ENCODE assay signal across 8 mouse cellular contexts in the genomic region with DNA sequence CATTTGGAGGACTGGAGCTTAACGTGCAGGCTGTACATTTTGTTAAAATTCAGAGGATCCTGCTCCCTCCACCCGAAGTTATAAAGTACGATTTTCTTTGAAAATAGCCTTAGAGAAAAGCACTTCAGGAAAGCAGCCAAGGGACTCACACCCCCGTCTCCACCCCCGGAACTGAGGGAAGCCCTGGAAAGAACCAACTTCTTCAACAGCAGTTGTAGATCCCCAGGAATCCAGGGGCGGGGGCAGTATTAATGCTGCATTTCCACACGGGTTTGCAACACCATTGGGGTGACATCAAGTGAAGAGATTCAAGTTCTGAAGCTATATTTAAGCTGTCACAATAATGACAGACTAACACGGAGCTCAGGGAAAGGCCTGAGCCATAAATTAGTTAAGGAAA. TPM values are rescaled to one million over a fixed set of nuclear protein-coding genes. Genes with fewer than 3 reads are reported as not detected.
DNase-seq lines count a peak whose midpoint lies in the region; ATAC-seq lines count a peak whose summit lies in the region.

No protein-coding gene starts in this region.

- H3K9ac ChIP-seq in limb, embryonic 11.5 days (ENCODE audit: low read length) = no peak overlapping the region
- peak overlapping the region; percentile 95; the same call in 1 of the 2 replicates for H3K9ac ChIP-seq in forebrain, embryonic 16.5 days (replicated peaks; ENCODE audit: low read depth, low read length)
- H3K9ac ChIP-seq in limb, embryonic 13.5 days = no peak overlapping the region

- no peak for ATAC-seq in limb, embryonic 11.5 days (ENCODE audit: insufficient number of reproducible peaks, low FRiP score, low TSS enrichment, low read depth)
- ATAC-seq in forebrain, embryonic 16.5 days = no peak
- ATAC-seq in limb, embryonic 13.5 days (ENCODE audit: low FRiP score, low read depth) = no peak

- H3K4me1 ChIP-seq in limb, embryonic 11.5 days (ENCODE audit: control insufficient read depth, insufficient read depth, low read length) = peaks cover 12% of the 10 kb centered on the region
- H3K4me1 ChIP-seq in limb, embryonic 10.5 days = peaks cover 32% of the 10 kb centered on the region
- H3K4me1 ChIP-seq in forebrain, embryonic 16.5 days (replicated peaks; ENCODE audit: control insufficient read depth, insufficient read depth, low read length) = peaks cover 21% of the 10 kb centered on the region
- peaks cover 29% of the 10 kb centered on the region for H3K4me1 ChIP-seq in limb, embryonic 13.5 days

- 18% methylated on average over 8 of the region's 8 CpGs for WGBS in limb, embryonic 11.5 days
- WGBS in limb, embryonic 10.5 days = 31% methylated on average over 8 of the region's 8 CpGs
- 25% methylated on average over 8 of the region's 8 CpGs for WGBS in forebrain, embryonic 16.5 days
- 23% methylated on average over 8 of the region's 8 CpGs for WGBS in limb, embryonic 13.5 days

- H3K4me3 ChIP-seq in limb, embryonic 11.5 days (ENCODE audit: low read depth, low read length) = no peak overlapping the region
- no peak overlapping the region for H3K4me3 ChIP-seq in limb, embryonic 10.5 days
- peak overlapping the region; percentile 98 for H3K4me3 ChIP-seq in forebrain, embryonic 16.5 days (replicated peaks; ENCODE audit: low read length)
- H3K4me3 ChIP-seq in limb, embryonic 13.5 days = peak overlapping the region; percentile 57; the same call in 1 of the 2 replicates

- no peaks in the 10 kb centered on the region for H3K36me3 ChIP-seq in limb, embryonic 11.5 days (ENCODE audit: control insufficient read depth, insufficient read depth, low read length)
- no peaks in the 10 kb centered on the region for H3K36me3 ChIP-seq in limb, embryonic 10.5 days
- H3K36me3 ChIP-seq in forebrain, embryonic 16.5 days (ENCODE audit: control insufficient read depth, insufficient read depth) = no peaks in the 10 kb centered on the region
- H3K36me3 ChIP-seq in limb, embryonic 13.5 days = no peaks in the 10 kb centered on the region

- H3K27me3 ChIP-seq in limb, embryonic 11.5 days (ENCODE audit: control insufficient read depth, insufficient read depth, low read length) = peaks cover 25% of the 10 kb centered on the region
- H3K27me3 ChIP-seq in limb, embryonic 10.5 days (ENCODE audit: low read depth, poor library complexity, severe bottlenecking) = peaks cover 66% of the 10 kb centered on the region
- no peaks in the 10 kb centered on the region for H3K27me3 ChIP-seq in forebrain, embryonic 16.5 days (replicated peaks; ENCODE audit: control insufficient read depth, insufficient read depth, low read length)
- H3K27me3 ChIP-seq in limb, embryonic 13.5 days = peaks cover 70% of the 10 kb centered on the region

- H3K4me2 ChIP-seq in limb, embryonic 11.5 days (ENCODE audit: low read depth, severe bottlenecking) = peak overlapping the region; percentile 20; the same call in 1 of the 2 replicates
- peak overlapping the region; percentile 77 for H3K4me2 ChIP-seq in forebrain, embryonic 16.5 days (ENCODE audit: low read length)
- peak overlapping the region; percentile 91 for H3K4me2 ChIP-seq in limb, embryonic 13.5 days (replicated peaks)

- no peak overlapping the region for H3K27ac ChIP-seq in limb, embryonic 11.5 days (replicated peaks; ENCODE audit: low read depth, low read length)
- H3K27ac ChIP-seq in limb, embryonic 10.5 days = no peak overlapping the region
- H3K27ac ChIP-seq in forebrain, embryonic 16.5 days (ENCODE audit: low read length) = peak overlapping the region; percentile 78
- no peak overlapping the region for H3K27ac ChIP-seq in limb, embryonic 13.5 days

- no peak for DNase-seq in limb, embryonic 11.5 days (ENCODE audit: low spot score)
- DNase-seq in limb, embryonic 10.5 days (ENCODE audit: low spot score) = no peak
- DNase-seq in right cerebral cortex, postnatal 4 days = peak; percentile 22
- DNase-seq in lung, postnatal 14 days = no peak
- no peak for DNase-seq in Muller cell, postnatal 12 days (ENCODE audit: inconsistent ontology term)
- DNase-seq in heart, adult 8-10 months (ENCODE audit: low spot score) = no peak

- no peaks in the 10 kb centered on the region for H3K9me3 ChIP-seq in limb, embryonic 11.5 days (ENCODE audit: control insufficient read depth, low read length)
- no peaks in the 10 kb centered on the region for H3K9me3 ChIP-seq in limb, embryonic 10.5 days (replicated peaks)
- no peaks in the 10 kb centered on the region for H3K9me3 ChIP-seq in forebrain, embryonic 16.5 days (ENCODE audit: control insufficient read depth, low read length)
- H3K9me3 ChIP-seq in limb, embryonic 13.5 days = no peaks in the 10 kb centered on the region

RNA-seq across cellular contexts. Expression of gene Dpysl5, which starts 0.9 kb away (rescaled TPM):
- 3.9 and 5.4 TPM in 2 replicates for polyA plus RNA-seq in limb, embryonic 11.5 days (2014; fragmentation: Nextera tagmentation; extraction: Ambion mirVana)
- 4.3 and 4.9 TPM in 2 replicates for polyA plus RNA-seq in limb, embryonic 10.5 days (2016; fragmentation: Nextera tagmentation; extraction: Ambion mirVana)
- polyA plus RNA-seq in forebrain, embryonic 16.5 days (2015; fragmentation: Nextera tagmentation; extraction: Ambion mirVana) = 274 and 278 TPM in 2 replicates
- 5.1 and 5.9 TPM in 2 replicates for polyA plus RNA-seq in limb, embryonic 13.5 days (2015; fragmentation: Nextera tagmentation; extraction: Ambion mirVana)
- 1 to 10 TPM in 2 of 4 experiments, under 1 TPM in 2; 0.57 to 1.4 (median 0.91) TPM for total RNA-seq in heart, adult 8-10 months (2022)

RNA-seq across cellular contexts. Expression of gene Cenpa, which starts 43.9 kb away (rescaled TPM):
- polyA plus RNA-seq in limb, embryonic 11.5 days (2014; fragmentation: Nextera tagmentation; extraction: Ambion mirVana) = 498 and 533 TPM in 2 replicates
- polyA plus RNA-seq in limb, embryonic 10.5 days (2016; fragmentation: Nextera tagmentation; extraction: Ambion mirVana) = 508 and 523 TPM in 2 replicates
- 95.3 and 114 TPM in 2 replicates for polyA plus RNA-seq in forebrain, embryonic 16.5 days (2015; fragmentation: Nextera tagmentation; extraction: Ambion mirVana)
- 315 and 317 TPM in 2 replicates for polyA plus RNA-seq in limb, embryonic 13.5 days (2015; fragmentation: Nextera tagmentation; extraction: Ambion mirVana)
- 10 to 100 TPM; 50.6 to 80.0 (median 64.5) TPM for total RNA-seq in heart, adult 8-10 months (2022)

Comparison
In these comparisons a context has a peak if more than half of its experiments do, and no peak if none do; other contexts are left out.
1. H3K4me3 ChIP-seq: peak in forebrain, embryonic 16.5 days (single experiment) and limb, embryonic 13.5 days (single experiment); none in limb, embryonic 11.5 days (single experiment) and limb, embryonic 10.5 days (single experiment).
2. H3K4me2 ChIP-seq: peak in every context shown above with its lines; median percentile 91 in limb, embryonic 13.5 days; 77 in forebrain, embryonic 16.5 days; 20 in limb, embryonic 11.5 days.
3. RNA of gene Dpysl5, which starts 0.9 kb away (polyA plus RNA-seq): 274 to 278 TPM in forebrain, embryonic 16.5 days; 5.1 to 5.9 TPM in limb, embryonic 13.5 days, 4.3 to 4.9 TPM in limb, embryonic 10.5 days and 3.9 to 5.4 TPM in limb, embryonic 11.5 days; every median in the first group is over 10 times any median in the second.